Mouse (Mus musculus): ENCODE measurements around the gene Gm20388.

Gene Gm20388

DNA sequence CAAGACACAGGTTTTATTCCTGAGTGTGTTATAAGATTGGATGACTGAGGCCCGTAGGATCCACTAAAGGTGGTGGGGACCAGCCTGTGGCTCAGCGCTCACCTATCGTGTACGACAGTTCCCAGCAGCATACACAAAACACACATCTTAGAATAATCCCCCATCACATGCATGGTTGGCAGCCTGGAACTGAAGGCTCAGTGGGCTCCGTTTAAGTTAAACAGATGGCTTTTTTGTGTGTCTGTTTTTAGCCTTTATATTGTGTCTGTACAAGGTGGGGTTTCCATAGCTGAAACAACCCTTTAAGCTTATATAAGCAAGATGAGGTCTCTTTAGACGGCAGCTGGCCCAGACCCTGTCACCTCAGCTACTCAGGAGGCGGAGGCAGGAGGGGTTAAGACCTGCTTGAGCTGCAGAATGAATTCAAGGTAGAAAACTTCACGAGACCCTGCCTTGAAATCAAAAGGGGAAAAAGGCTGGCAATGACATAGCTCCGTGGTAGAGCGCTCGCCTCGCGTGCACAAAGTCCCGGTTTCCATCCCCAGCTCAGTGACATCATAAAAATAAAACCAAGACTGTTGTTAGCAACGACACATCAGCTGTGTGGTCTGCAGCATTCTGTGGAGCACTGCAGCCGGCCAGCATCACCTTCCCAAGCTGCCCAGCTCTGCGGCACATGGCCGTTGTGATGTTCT, 835.5 kb downstream of the Gm20388 start:
- DNase-seq (ENCODE audit: low read depth): no peak

DNA sequence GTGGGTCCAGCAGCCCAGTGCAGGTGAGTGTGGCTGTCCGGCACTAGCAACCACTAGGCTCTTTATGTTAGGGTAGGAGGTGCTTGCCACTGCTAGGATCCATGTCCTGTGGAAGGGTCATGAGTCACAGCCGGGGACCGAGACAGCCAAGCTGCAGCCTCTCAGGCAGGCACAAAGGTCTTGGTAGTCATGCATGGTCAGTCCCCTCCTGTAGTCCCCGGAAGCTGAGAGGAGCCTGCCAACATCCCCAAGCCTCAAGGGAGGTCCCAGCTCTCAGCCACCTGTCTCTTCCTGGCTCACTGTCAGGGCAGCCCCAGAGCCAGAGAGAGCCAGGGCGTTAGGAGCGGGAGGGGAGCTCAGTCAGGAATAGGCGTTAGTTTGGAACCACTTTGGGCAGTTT, 836.6 kb downstream of the Gm20388 start:
- no peak for DNase-seq (ENCODE audit: low read depth)

DNA sequence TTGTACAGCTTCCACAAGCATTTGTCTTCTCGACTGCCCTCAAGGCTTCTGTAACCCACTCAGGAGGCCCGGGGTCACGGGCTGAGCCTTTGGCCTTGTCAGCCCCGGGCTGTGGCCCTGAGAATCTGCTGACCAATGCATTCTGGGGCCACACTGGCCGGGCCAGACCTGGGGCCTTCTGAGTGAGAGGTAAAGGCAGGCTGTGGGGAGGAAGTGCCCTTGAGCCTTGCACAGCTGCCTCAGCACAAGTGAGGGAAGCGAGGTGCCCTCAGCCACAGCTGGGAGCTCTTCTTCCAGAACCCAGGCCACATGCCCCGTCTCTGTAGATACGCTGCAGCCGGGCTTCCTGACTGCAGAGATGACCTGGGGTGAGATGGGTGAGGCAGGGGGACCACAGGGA, 840.0 kb downstream of the Gm20388 start:
- no peak for DNase-seq (ENCODE audit: low read depth)

DNA sequence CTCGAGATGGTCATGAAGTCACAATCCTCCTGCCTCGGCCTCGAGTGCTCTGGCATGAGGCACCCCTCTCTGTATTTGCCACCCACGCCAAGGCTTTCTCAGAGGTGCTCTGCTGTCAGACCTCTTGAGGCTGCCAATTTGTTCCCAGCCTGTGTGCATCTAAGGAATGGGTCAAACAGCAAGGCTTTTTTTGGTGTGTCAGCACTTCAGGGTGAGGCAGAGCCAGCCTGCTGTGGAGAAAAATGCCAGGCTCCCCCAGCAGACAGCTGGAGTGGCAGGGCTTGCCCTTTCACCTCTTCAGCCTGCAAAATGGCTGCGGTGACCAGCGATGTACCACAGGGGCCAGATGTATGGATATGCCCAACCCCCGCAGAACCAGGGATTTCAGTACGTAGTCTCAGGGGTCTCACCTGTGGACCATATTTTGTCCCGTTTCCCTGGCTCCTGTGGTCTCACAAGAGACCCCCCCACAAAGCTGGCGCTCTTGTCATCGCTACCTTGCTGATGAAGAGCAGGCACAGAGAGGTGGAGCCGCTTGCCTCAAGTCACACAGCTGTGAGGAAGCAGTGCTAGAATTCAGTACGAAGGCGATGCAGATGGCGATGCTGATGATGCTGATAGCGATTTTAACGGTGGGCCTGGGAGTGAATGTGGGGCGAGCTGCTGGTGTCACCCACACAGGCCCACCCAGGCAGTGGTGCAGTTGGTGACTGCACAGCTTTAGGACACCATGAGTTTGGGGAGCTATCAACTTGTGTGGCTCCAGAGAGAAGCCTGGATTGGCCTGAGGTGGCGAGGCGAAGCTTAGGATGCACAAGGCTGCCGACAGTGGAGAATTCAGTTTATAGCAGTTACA, 840.8 kb downstream of the Gm20388 start:
- DNase-seq (ENCODE audit: low read depth): no peak

DNA sequence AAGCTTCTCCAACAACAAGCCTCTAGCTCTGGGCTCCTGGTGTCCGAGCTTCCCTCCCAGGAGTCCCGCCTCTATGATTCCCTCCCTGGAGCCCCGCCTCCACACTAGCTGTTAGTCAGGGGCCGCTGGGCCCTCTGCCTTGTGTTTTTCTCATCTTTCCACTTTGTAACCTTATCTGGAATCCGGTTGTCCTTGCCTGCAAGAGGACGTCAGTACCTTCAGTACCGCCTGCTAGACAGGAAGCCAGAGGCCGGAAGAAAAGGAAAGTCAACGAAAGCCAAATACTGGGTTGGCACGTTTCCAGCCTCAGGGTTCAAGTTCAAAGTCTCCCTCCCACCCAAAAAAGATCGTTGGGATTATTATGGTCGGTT, 841.4 kb downstream of the Gm20388 start:
- peak; percentile 34 for DNase-seq (ENCODE audit: low read depth)

DNA sequence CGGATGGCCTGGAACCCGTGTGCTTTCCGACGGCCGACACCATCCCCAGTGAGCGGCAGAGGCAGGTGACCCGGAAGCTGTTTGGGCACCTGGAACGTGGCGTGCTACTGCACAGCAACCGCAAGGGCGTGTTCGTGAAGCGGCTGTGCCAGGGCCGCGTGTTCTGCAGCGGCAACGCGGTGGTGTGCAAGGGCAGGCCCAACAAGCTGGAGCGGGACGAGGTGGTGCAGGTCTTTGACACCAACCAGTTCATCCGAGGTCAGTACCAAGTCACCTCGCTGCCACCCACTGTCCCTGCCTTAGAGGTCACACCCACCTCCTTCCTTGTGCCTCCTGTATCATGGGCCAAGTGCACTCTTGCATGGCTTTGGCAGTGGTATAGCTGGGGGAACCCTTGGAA, 842.8 kb downstream of the Gm20388 start:
- DNase-seq (ENCODE audit: low read depth): no peak

DNA sequence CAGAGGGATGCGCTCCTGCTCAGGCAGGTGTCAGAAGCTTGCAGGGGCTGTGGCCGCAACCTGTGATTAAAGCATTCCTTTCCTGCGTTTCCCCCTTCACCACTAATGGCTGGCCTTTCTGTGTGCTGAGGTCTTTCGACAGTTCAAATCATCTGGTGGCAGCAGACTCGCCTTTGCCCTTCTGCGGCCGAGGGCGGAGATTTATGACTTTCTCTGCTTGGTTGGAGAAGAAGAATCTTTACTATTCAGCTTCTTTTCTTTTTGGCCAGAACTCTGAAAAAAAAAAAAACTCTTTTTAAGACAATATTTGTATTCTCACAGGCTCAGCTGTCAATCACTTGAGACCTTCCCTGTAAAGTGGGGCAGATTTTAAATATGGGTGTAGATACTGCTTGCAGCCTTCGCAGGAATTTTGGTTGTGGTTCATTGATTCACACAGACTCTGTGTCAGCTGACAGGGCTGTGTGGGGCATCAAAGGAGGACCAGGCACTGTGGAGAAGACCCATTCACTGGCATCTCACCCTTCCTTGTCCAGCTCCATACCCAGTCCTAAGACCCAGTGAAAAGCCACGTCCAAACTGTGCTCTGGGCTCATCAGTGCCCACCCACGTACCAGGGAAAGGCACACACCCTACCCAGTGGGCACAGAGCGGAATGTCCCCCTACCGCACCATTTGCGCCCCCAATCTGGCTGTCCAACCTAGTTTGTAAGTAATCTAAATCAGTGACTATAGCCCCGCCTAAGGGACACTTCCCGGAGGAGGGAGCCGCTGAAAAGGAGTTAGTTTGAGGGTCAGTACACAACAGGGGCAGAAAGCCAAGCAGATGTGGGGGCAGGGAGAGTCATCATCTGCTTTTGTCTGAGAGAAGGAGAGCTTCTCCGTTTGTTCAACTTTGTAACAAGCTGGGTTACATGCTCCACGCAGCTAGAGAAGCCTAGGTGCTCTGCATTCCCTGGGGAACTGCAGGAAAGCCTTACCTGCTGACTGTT, 845.0 kb downstream of the Gm20388 start:
- no peak for DNase-seq (ENCODE audit: low read depth)

DNA sequence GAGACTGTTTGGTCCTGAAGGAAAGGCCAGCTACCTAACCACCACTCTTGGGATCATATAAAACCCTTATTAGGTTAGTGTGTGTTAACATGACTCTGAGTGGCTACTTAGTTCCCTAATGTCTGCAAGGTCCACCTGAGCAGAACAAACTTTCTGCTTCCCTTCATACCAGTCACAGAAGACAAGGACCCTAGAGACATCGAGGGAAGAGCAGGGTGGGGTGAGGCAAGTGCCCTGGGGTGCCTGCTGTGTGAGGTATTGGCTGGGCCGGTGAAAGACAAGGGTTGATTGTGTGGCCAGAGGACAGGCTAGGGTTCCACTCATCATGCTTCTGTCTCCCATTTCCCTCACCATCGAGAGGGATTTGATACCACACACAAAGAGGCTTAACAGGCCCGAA, 847.4 kb downstream of the Gm20388 start:
- no peak for DNase-seq (ENCODE audit: low read depth)

DNA sequence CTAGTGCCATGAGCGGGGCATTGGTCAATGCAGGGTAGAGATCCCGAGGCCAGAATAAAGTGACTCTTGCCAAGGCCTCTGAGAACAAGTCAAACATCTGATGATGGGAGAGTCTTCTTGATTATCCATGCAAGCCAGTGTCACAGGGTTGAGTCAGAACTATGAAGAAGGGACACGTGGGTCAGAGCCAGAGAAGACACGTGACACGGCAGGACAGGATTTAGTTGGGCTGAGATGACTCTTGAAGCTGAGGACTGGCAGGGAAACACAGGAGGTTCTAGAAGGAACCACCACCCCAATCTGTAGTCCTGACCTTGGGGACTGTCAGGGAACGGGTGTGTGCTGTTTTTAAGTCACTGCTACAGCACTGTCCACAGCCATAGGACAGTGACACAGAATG, 849.2 kb downstream of the Gm20388 start:
- no peak for DNase-seq (ENCODE audit: low read depth)

DNA sequence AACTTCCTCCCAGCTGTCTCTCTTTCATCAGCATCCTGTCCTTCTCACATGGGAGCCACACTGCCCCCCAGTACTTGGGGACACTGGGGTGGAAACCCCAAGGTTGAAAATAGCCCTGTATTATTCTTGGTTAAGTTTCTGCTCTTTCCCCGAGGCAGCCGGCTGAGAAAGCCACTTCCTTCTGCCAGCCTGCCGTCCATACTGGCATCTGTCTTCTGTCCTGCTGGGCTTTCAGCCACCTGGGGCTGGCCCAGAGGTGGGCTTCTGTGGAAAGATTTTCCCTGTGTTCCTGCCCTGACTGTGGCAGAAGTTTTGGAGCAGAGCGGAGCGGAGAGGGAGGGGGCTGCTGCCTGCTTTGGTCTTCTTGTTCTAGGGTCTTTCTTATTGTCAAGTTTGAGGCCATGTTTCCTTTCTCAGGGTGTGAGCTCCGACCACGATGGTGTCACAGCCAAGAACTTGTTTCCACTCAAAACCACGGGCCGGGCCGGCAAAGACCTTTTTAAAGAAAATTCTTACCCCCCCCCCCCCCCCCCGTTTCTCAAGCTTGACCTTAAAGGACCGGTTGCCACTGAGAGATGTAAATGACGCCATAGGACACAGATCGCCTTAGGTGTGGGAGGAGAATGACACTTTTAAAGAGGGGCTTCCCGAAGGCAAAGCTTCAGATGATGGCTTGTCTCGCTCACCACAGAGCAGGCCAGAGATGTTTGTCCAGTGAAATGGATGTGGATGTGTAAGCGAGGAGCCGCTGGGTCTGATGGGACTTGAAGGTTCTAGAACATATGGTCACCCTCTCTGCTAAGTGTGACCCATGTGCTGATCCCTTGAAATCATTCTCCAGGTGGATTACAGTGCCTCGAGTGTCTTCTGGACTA, 849.9 kb downstream of the Gm20388 start:
- DNase-seq (ENCODE audit: low read depth): no peak

DNA sequence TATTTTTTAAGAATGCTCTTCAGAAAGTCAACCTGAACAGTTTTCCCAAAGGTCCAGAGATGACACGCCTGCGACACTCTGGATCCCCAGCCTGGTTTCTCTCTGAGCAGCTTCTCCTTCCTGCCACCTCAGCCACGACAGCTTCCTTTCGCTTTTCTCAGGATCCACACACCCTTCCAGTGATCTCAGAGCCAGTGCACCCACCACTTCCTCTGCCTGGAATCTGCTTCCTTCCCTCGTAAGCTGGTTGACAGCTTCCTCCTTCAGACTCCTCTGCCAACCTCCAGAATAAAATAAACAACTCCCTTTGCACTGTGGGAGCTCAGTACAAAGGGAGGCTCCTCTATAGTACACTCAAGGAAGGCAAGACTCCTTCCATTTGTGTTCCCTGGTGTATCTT, 852.6 kb downstream of the Gm20388 start:
- no peak for DNase-seq (ENCODE audit: low read depth)

DNA sequence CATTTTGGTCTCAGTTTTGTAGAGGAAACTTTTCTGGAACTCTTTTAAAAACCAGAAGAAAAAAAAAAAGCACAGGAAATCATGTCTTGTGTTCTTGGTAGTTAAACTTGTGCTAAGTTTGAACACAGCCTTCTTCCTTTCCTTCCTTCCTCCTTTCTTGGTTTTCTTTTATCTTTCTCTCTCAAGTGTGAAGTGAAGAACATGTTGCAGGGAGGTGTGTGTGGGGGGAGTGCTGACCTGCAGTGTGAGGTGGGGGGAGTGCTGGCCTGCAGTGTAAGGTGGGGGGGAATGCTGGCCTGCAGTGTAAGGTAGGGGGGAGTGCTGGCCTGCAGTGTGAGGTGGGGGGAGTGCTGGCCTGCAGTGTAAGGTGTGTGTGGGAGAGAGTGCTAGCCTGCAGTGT, 854.0 kb downstream of the Gm20388 start:
- DNase-seq (ENCODE audit: low read depth): no peak

DNA sequence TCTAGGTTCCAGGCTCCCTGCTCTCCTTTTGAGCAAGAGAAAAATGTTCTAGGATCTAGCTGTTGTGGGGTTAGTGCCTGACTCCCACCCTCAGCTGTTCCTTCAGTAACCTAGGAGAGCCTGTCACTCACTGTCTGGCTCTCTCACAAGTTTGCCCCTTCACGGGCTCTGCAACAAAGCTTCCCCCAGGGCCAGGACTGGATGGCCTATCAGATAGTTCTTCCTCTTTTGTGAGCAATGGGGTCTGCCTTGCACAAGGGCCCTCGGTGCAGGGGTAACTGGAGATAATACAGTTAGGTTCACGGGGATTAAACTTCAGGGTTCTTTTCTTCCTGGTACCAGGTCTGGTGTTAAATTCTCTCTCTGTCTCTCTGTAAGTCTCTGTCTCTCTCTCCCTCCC, 856.0 kb downstream of the Gm20388 start:
- no peak for DNase-seq (ENCODE audit: low read depth)

DNA sequence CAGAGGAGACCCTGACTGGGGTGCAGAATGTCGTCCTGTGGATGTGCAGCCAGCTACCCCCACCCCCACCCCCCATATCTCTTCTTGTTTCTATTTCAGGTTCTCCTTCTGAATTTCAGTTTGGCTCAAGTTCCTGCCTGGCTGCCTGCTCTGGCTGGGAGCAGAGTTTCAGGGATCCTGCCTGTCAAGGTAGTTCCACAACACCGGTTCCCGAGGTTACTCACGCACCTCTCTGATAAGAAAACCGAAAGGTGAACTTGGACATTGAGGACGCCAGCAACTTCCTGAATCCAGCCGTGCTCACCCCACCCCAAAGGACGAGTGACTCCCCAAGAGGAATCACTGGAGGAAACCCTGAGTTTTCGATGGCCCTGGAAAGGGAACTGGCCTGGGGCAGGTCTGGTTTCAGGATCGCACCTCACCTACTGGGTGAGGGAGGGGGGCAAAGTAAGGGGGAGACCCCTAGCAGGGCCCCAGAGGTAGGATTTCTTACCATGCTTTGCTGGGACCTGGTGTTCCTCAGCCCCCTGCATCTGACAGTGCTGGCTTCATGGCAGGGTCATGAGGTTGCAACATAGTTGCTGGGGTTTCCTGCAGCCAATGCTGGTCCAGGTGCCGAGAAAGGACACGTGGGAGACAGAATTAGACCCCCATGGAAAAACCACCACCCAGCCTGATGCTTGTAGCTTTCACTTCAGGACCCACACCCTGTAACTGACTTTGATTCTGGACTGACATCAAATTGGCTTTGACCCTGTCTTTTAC, 858.0 kb downstream of the Gm20388 start:
- DNase-seq (ENCODE audit: low read depth): no peak

DNA sequence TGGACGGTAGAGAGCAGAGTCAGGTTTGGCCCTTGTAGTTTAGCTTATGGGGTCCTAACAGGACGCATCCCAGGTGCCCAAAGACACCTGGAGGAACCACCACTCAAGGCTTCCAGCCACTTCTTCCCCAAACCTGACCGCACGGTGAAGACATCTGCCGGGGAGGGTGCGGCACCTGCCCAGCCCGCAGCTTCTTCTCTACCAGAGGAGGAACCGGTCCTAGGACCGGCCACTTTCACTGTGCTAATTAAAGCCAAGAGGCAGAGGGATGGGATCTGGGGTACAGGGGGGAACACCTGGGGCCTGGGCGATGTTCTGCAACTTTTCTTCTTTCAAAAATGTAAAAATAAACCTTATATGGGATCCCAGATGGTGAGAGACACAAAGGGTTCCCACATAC, 866.5 kb downstream of the Gm20388 start:
- DNase-seq (ENCODE audit: low read depth): no peak

DNA sequence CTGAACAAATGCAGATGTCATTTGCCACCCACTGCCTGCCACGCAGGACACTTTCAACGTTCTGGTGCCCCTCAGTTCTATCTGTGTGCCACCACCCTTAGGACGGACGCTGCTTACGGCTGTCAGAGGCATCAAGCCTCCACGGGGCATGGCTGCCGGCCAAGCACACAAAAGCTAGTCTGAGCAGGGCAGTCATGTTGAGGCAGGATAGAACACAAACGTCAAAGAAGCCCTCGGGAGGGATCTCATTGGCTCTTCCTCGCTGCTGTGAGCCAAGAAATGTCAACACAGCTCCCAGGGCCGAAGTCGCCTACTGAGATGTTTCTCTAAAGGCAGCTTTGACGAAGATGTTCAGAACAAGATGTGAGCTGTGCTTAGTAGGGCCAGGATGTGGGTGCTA, 867.1 kb downstream of the Gm20388 start:
- DNase-seq (ENCODE audit: low read depth): no peak

DNA sequence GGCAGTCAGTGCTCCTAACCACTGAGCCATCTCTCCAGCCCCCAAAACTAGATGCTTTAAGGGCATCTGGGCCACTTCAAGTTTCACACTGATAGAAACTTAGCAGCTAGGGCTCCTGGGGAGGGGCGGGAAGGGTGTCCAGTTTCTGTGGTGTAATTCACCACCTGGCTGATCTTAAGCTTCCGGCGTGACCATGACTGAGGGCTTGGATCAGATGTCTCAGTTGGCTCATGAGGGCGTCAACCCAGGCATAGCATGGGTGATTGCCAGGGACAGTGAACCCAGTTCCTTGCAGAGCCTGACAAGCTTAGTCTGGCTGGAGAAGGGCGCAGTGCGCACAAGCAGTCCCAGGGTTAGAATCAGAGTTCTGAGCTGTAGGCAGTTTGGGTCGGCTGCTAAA, 868.5 kb downstream of the Gm20388 start:
- no peak for DNase-seq (ENCODE audit: low read depth)

DNA sequence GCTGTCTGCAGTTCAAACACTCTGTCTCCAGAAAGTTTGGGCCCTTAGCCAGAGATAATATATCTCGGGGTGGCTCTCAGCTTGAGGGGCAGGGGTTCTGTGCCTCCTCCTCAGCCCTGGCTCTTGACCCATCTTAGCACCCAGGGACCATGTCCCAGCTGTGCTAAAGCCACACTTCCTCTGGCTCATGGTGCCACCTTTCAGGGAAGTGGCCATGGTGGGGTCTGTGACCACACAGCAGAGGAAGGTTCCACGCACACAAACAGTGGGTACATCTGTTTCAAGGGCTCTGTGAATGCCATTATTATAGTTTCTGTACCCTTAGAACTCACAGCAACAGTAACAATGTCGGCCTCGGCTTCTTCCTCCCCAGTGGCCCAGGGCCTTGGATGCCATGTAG, 873.1 kb downstream of the Gm20388 start:
- no peak for DNase-seq (ENCODE audit: low read depth)

DNA sequence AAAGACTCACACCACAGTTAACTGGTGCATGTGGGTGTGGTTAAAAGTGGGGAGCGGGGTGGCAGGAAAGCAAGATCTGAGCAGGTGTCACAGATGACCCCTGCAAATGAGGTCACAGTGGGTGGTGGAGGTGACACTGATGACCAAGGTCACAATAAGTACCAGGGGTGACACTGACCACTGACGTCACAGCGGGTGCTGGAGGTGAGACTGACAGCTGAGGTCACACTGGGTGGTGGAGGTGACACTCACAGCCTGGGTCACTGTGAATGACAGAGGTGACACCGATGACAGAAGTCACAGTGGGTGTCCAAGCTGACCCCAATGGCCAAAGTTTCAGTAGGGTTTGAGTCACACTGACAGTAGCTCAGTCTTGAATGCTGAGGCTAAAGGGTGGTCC, 876.1 kb downstream of the Gm20388 start:
- no peak for DNase-seq (ENCODE audit: low read depth)

DNA sequence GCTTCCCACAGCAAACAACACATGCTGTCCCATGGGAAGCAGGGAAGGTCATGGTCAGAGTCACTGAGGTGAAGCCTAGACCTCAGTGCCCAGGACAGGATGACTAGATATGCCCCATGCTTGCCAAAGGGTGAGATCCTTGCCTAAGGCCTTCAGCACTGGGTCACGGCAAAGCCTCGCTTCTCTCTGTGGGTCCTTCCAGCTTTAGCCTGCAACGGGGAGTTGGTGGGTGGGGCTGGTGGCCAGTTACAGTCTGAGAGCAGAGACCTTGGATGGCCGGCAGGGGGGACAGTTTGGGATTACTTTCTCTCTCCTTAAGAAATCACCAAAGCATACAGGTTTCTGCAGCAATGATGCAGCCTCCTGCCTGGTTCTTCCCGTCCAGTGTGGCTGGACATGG, 877.0 kb downstream of the Gm20388 start:
- DNase-seq (ENCODE audit: low read depth): no peak

DNA sequence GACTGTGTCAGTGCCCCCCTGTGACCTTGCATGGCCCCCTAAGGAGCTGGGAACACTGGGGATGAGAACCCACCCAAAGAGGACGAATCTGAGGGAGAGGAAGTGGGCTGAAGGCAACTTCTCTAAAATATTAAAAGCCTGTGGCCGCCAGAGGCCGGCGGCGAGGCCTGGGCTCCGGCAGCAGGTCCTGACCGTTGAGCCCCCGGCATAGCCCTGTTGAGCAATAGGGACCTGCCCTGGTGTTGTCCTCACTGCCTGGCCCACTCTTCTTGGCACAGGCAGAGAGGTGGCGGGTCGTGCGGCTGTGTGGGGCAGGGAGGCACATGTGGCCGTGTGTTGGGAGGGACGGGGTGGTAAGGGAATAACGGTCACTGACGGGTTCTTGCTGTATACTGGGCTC, 882.1 kb downstream of the Gm20388 start:
- DNase-seq (ENCODE audit: low read depth): no peak

Data from NIH3T3 (cell line).